Mouse (Mus musculus): ENCODE results near the gene Bmp8b.

GRCm38 (mm10) chr4:123147446-123148150 is 42.6 kb downstream of the Bmp8b start:
- TF ChIP-seq POLR2A (IDR thresholded peaks at IDR 0.05; ENCODE audit: borderline replicate concordance, control insufficient read depth, low read depth, low read length): no peak
- TF ChIP-seq CTCF (IDR thresholded peaks at IDR 0.05; ENCODE audit: control insufficient read depth, insufficient read depth, low read length): no peak
